Mouse (Mus musculus) stomach, embryonic 14.5 days (tissue): Measurements from ENCODE around the gene Serpina9. TPM values are rescaled to one million over a fixed set of nuclear protein-coding genes. Genes with fewer than 3 reads are reported as not detected.
"Not testable (repeated sequence)": the region's sequence is repeated elsewhere in the genome, so short reads cannot be mapped to it uniquely, and the experiment has no call there.

ENCODE experiments used
- ATAC-seq: fragments of 200-750 bp; cut with Nextera tagmentation; 2 replicates; pipeline ENCODE4 v1.8.0; 2017; ENCODE audit warnings: low read depth, moderate TSS enrichment; ENCODE audit not compliant: insufficient number of reproducible peaks, insufficient read depth, low FRiP score
- H3K27ac ChIP-seq: fragments of 300-500 bp; sonication (generic); 2 replicates; pipeline ENCODE4 v1.5.1; 2014; ENCODE audit warnings: mild to moderate bottlenecking, low read length, moderate library complexity, mixed read lengths
- H3K27me3 ChIP-seq: fragments of 300-500 bp; sonication (generic); 2 replicates; pipeline ENCODE4 v1.6.1; 2014; ENCODE audit warnings: low read length, control low read depth, mixed read lengths; ENCODE audit not compliant: control insufficient read depth, insufficient read depth
- H3K36me3 ChIP-seq: fragments of 300-500 bp; sonication (generic); 2 replicates; pipeline ENCODE4 v1.6.1; 2014; ENCODE audit warnings: mild to moderate bottlenecking, control low read depth, low read length, moderate library complexity, mixed read lengths; ENCODE audit not compliant: control insufficient read depth, insufficient read depth
- H3K4me1 ChIP-seq: fragments of 300-500 bp; sonication (generic); 2 replicates; pipeline ENCODE4 v1.6.1; 2014; ENCODE audit warnings: low read length, control low read depth, mixed read lengths; ENCODE audit not compliant: control insufficient read depth, insufficient read depth
- H3K4me2 ChIP-seq: fragments of 300-500 bp; sonication (generic); replicated peaks from 2 replicates; pipeline ENCODE4 v1.6.1; 2014; ENCODE audit warnings: low read depth, low read length, control low read depth
- H3K4me3 ChIP-seq: fragments of 300-500 bp; sonication (generic); 2 replicates; pipeline ENCODE4 v1.5.1; 2014; ENCODE audit warnings: low read depth, low read length, control low read depth
- H3K9ac ChIP-seq: fragments of 300-500 bp; sonication (generic); replicated peaks from 2 replicates; pipeline ENCODE4 v1.6.1; 2014; ENCODE audit warnings: low read depth, mild to moderate bottlenecking, control low read depth, low read length, moderate library complexity, mixed read lengths
- H3K9me3 ChIP-seq: fragments of 300-500 bp; sonication (generic); 2 replicates; pipeline ENCODE4 v1.6.1; 2016; ENCODE audit warnings: low read depth, low read length, control low read depth; ENCODE audit not compliant: control insufficient read depth
- WGBS: fragments of 180-500 bp; shearing (Covaris S2); extraction: QIAGEN DNeasy Blood & Tissue Kit; methylation state at CpG from one replicate; pipeline ENCODE4 v1.1.7; 2014; 5-methylcytosine and 5-hydroxymethylcytosine counted together
- polyA plus RNA-seq: library from polyadenylated mRNA; unstranded; fragments of >200 nt; fragmentation: Nextera tagmentation; extraction: Ambion mirVana; gene quantifications from 2 replicates; pipeline ENCODE4 v1.2.1, GENCODE M21; 2014

The Serpina9 gene
- polyA plus RNA-seq, 1 experiment from 2014 or later: not detected

GRCm38 (mm10) chr12:103963288-103963687, 50.3 kb downstream of the Serpina9 start:
- Histone ChIP-seq H3K27ac (no peak overlapping the region), H3K27me3 (no peaks in the 10 kb centered on the region), H3K4me1 (no peaks in the 10 kb centered on the region), H3K9me3 (no peaks in the 10 kb centered on the region), H3K4me3 (no peak overlapping the region), H3K4me2 (no peak overlapping the region), H3K36me3 (no peaks in the 10 kb centered on the region), H3K9ac (no peak overlapping the region)
- ATAC-seq: no peak
- WGBS: 76% methylated on average over 4 of the region's 4 CpGs

- Histone ChIP-seq H3K27ac (no peak overlapping the region), H3K4me1 (no peaks in the 10 kb centered on the region), H3K9ac (no peak overlapping the region), H3K36me3 (no peaks in the 10 kb centered on the region), H3K4me2 (no peak overlapping the region), H3K9me3 (no peaks in the 10 kb centered on the region), H3K4me3 (no peak overlapping the region), H3K27me3 (no peaks in the 10 kb centered on the region)
- no peak for ATAC-seq
- WGBS: 65% methylated on average over 8 of the region's 8 CpGs
Observed at GRCm38 (mm10) chr12:103962860-103963259, 50.7 kb downstream of the Serpina9 start.

- Histone ChIP-seq H3K4me3 (no peak overlapping the region), H3K36me3 (no peaks in the 10 kb centered on the region), H3K4me2 (no peak overlapping the region), H3K4me1 (no peaks in the 10 kb centered on the region), H3K9me3 (no peaks in the 10 kb centered on the region), H3K27me3 (no peaks in the 10 kb centered on the region), H3K27ac (no peak overlapping the region), H3K9ac (no peak overlapping the region)
- 78% methylated on average over 5 of the region's 5 CpGs for WGBS
- no peak for ATAC-seq
Observed at GRCm38 (mm10) chr12:103962337-103962736, 51.2 kb downstream of the Serpina9 start.

GRCm38 (mm10) chr12:103961716-103962115, 51.8 kb downstream of the Serpina9 start:
- 96% methylated on average over 1 of the region's 1 CpGs for WGBS
- no peaks in the 10 kb centered on the region for H3K27me3 ChIP-seq
- H3K4me3 ChIP-seq: no peak overlapping the region
- H3K9me3 ChIP-seq: no peaks in the 10 kb centered on the region
- H3K9ac ChIP-seq: no peak overlapping the region
- H3K27ac ChIP-seq: no peak overlapping the region
- no peak overlapping the region for H3K4me2 ChIP-seq
- no peaks in the 10 kb centered on the region for H3K4me1 ChIP-seq
- ATAC-seq: no peak
- H3K36me3 ChIP-seq: no peaks in the 10 kb centered on the region

GRCm38 (mm10) chr12:103958798-103959197, 54.8 kb downstream of the Serpina9 start, which contains the start of gene Serpina1e:
Gene Serpina1e (minus strand): TSS chr12:103958975.
- H3K9ac ChIP-seq: no peak within 1 kb of the TSS
- ATAC-seq: no peak
- H3K27ac ChIP-seq: no peak within 1 kb of the TSS
- H3K27me3 ChIP-seq: no peaks in the 10 kb centered on the region
- H3K4me3 ChIP-seq: no peak within 1 kb of the TSS
- 71% methylated on average over 3 of the region's 3 CpGs for WGBS
- no peaks in the 10 kb centered on the region for H3K4me1 ChIP-seq
- H3K36me3 ChIP-seq: no peaks in the 10 kb centered on the region
- no peaks in the 10 kb centered on the region for H3K9me3 ChIP-seq
- H3K4me2 ChIP-seq: no peak within 1 kb of the TSS

- H3K27me3 ChIP-seq, H3K4me2 ChIP-seq, H3K9ac ChIP-seq, H3K27ac ChIP-seq, H3K4me3 ChIP-seq, H3K9me3 ChIP-seq, H3K36me3 ChIP-seq, H3K4me1 ChIP-seq, ATAC-seq: not testable (repeated sequence)
- 69% methylated on average over 2 of the region's 2 CpGs for WGBS
Observed at GRCm38 (mm10) chr12:103956555-103956954, 57.0 kb downstream of the Serpina9 start.

GRCm38 (mm10) chr12:103952972-103953371, 60.6 kb downstream of the Serpina9 start:
- WGBS: 75% methylated on average over 3 of the region's 3 CpGs
- not testable (repeated sequence) for H3K27me3 ChIP-seq, ATAC-seq, H3K4me3 ChIP-seq, H3K4me1 ChIP-seq, H3K9ac ChIP-seq, H3K36me3 ChIP-seq, H3K4me2 ChIP-seq, H3K9me3 ChIP-seq, H3K27ac ChIP-seq

GRCm38 (mm10) chr12:103946243-103946642, 67.3 kb downstream of the Serpina9 start:
- Histone ChIP-seq H3K4me1 (no peaks in the 10 kb centered on the region), H3K4me3 (no peak overlapping the region), H3K9ac (no peak overlapping the region), H3K36me3 (no peaks in the 10 kb centered on the region), H3K9me3 (no peaks in the 10 kb centered on the region), H3K27ac (no peak overlapping the region), H3K4me2 (no peak overlapping the region), H3K27me3 (no peaks in the 10 kb centered on the region)
- ATAC-seq: no peak
- WGBS: 85% methylated on average over 4 of the region's 4 CpGs
